Mouse (Mus musculus) heart, postnatal 14 days (tissue): ENCODE measurements around the gene Slc17a8. TPM values are rescaled to one million over a fixed set of nuclear protein-coding genes. Genes with fewer than 3 reads are reported as not detected.

Experiments used
- DNase-seq, 2 experiments: peaks; one replicate each; pipeline ENCODE4 v3.0.0; 2021 to 2022
- intact Hi-C: fragments of 180-260 bp; cut with DNase I; formaldehyde crosslinking; loops from one replicate; pipeline ENCODE4 v1.15.1; 2025
- total RNA-seq, 2 experiments: library from RNA; stranded (reverse); gene quantifications; 2 replicates each; pipeline ENCODE4 v1.2.3; 2021

Gene Slc17a8
- total RNA-seq, 2 experiments from 2014 or later, result 0.17 TPM; not detected in 1

- intact Hi-C loops, result no loop called here
- DNase-seq, result no peak
Measured at GRCm38 (mm10) chr10:89532451-89532850, 88.6 kb downstream of the Slc17a8 start.

GRCm38 (mm10) chr10:89531976-89532375 is 89.1 kb downstream of the Slc17a8 start:
- peak in 1 of 2 experiments; percentile 3 for DNase-seq
- intact Hi-C loops, result no loop called here

GRCm38 (mm10) chr10:89531194-89531634 is 89.8 kb downstream of the Slc17a8 start:
- peak; percentile 22 to 60 for DNase-seq
- intact Hi-C loops, result no loop called here

GRCm38 (mm10) chr10:89527054-89527453 is 94.0 kb downstream of the Slc17a8 start:
- DNase-seq, result peak; percentile 13 to 52
- intact Hi-C loops, result no loop called here

GRCm38 (mm10) chr10:89525823-89526222 is 95.2 kb downstream of the Slc17a8 start:
- intact Hi-C loops, result no loop called here
- no peak for DNase-seq

Other genes with a start within 250 kb of the Slc17a8 start
- gene Gas2l3, start 177.3 kb downstream of the Slc17a8 start, total RNA-seq, result 1 to 10 TPM; 3.5 to 5.5 TPM
- under 1 TPM; 0.51 to 0.53 TPM for gene Nr1h4, start 87.7 kb downstream of the Slc17a8 start, total RNA-seq
- gene Scyl2, start 65.0 kb upstream of the Slc17a8 start, total RNA-seq, result 10 to 100 TPM; 17.8 to 18.9 TPM
- 10 to 100 TPM in 1 of 2 experiments, 1 to 10 TPM in 1; 9.9 to 11.8 TPM for gene Actr6, start 111.0 kb upstream of the Slc17a8 start, total RNA-seq
- gene Uhrf1bp1l, start 123.7 kb upstream of the Slc17a8 start, total RNA-seq, result 10 to 100 TPM; 24.7 to 29.0 TPM